Mouse (Mus musculus) neural tube, embryonic 12.5 days (tissue): ENCODE data around the gene Mrpl44. TPM values are rescaled to one million over a fixed set of nuclear protein-coding genes. Genes with fewer than 3 reads are reported as not detected.

Experiments
- ATAC-seq: fragments of 200-750 bp; cut with Nextera tagmentation; 2 replicates; pipeline ENCODE4 v1.8.0; 2017; ENCODE audit warnings: low read depth, mild to moderate bottlenecking, moderate TSS enrichment, moderate library complexity; ENCODE audit not compliant: low FRiP score
- H3K27ac ChIP-seq: fragments of 300-500 bp; sonication (generic); 2 replicates; pipeline ENCODE4 v1.5.1; 2016
- H3K27me3 ChIP-seq: fragments of 300-500 bp; sonication (generic); replicated peaks from 2 replicates; pipeline ENCODE4 v1.6.1; 2016; ENCODE audit warnings: mild to moderate bottlenecking
- H3K36me3 ChIP-seq: fragments of 300-500 bp; sonication (generic); 2 replicates; pipeline ENCODE4 v1.6.1; 2016; ENCODE audit warnings: mild to moderate bottlenecking
- H3K4me1 ChIP-seq: fragments of 300-500 bp; sonication (generic); 2 replicates; pipeline ENCODE4 v1.6.1; 2016
- H3K4me2 ChIP-seq: fragments of 300-500 bp; sonication (generic); replicated peaks from 2 replicates; pipeline ENCODE4 v1.6.1; 2016; ENCODE audit warnings: mild to moderate bottlenecking
- H3K4me3 ChIP-seq: fragments of 300-500 bp; sonication (generic); 2 replicates; pipeline ENCODE4 v1.5.1; 2016
- H3K9ac ChIP-seq: fragments of 300-500 bp; sonication (generic); 2 replicates; pipeline ENCODE4 v1.6.1; 2016; ENCODE audit warnings: mild to moderate bottlenecking
- H3K9me3 ChIP-seq: fragments of 300-500 bp; sonication (generic); 2 replicates; pipeline ENCODE4 v1.6.1; 2016; ENCODE audit warnings: mild to moderate bottlenecking
- WGBS: fragments of 180-500 bp; shearing (Covaris S2); methylation state at CpG from one replicate; pipeline ENCODE4 v1.1.7; 2016; 5-methylcytosine and 5-hydroxymethylcytosine counted together
- polyA plus RNA-seq: library from polyadenylated mRNA; unstranded; fragments of >200 nt; fragmentation: Nextera tagmentation; extraction: Ambion mirVana; gene quantifications from 2 replicates; pipeline ENCODE4 v1.2.1, GENCODE M21; 2016

The Mrpl44 gene
- polyA plus RNA-seq, 1 experiment from 2014 or later, result 49.5 TPM

- Histone ChIP-seq H3K9ac (no peak overlapping the region), H3K4me2 (no peak overlapping the region), H3K4me3 (no peak overlapping the region), H3K27me3 (no peaks in the 10 kb centered on the region), H3K27ac (no peak overlapping the region), H3K4me1 (peaks cover 16% of the 10 kb centered on the region), H3K9me3 (no peaks in the 10 kb centered on the region), H3K36me3 (no peaks in the 10 kb centered on the region)
- WGBS, result 92% methylated on average over 1 of the region's 1 CpGs
- no peak for ATAC-seq
Measured at GRCm38 (mm10) chr1:79764483-79764882, 11.3 kb upstream of the Mrpl44 start.

GRCm38 (mm10) chr1:79768231-79768630 lies 7.6 kb upstream of the Mrpl44 start:
- Histone ChIP-seq H3K27ac (no peak overlapping the region), H3K4me2 (no peak overlapping the region), H3K36me3 (no peaks in the 10 kb centered on the region), H3K9me3 (no peaks in the 10 kb centered on the region), H3K4me3 (no peak overlapping the region), H3K27me3 (no peaks in the 10 kb centered on the region), H3K9ac (no peak overlapping the region), H3K4me1 (no peaks in the 10 kb centered on the region)
- ATAC-seq, result no peak
- WGBS, result 62% methylated on average over 1 of the region's 1 CpGs

GRCm38 (mm10) chr1:79774164-79774780 lies 1.5 kb upstream of the Mrpl44 start:
- Histone ChIP-seq H3K4me3 (no peak overlapping the region), H3K9me3 (no peaks in the 10 kb centered on the region), H3K27ac (no peak overlapping the region), H3K27me3 (no peaks in the 10 kb centered on the region), H3K36me3 (peaks cover 14% of the 10 kb centered on the region), H3K4me1 (no peaks in the 10 kb centered on the region), H3K9ac (no peak overlapping the region), H3K4me2 (no peak overlapping the region)
- WGBS, result 82% methylated on average over 4 of the region's 4 CpGs
- no peak for ATAC-seq

- H3K9ac ChIP-seq, result no peak overlapping the region
- H3K36me3 ChIP-seq, result peaks cover 51% of the 10 kb centered on the region
- no peaks in the 10 kb centered on the region for H3K4me1 ChIP-seq
- ATAC-seq, result no peak
- no peak overlapping the region for H3K4me3 ChIP-seq
- 85% methylated on average over 11 of the region's 11 CpGs for WGBS
- H3K9me3 ChIP-seq, result no peaks in the 10 kb centered on the region
- no peak overlapping the region for H3K27ac ChIP-seq
- H3K27me3 ChIP-seq, result no peaks in the 10 kb centered on the region
- H3K4me2 ChIP-seq, result no peak overlapping the region
Measured at GRCm38 (mm10) chr1:79778011-79778410, 2.2 kb downstream of the Mrpl44 start.

GRCm38 (mm10) chr1:79782433-79782832 lies 6.6 kb downstream of the Mrpl44 start:
- Histone ChIP-seq H3K9me3 (no peaks in the 10 kb centered on the region), H3K4me3 (no peak overlapping the region), H3K27ac (no peak overlapping the region), H3K4me1 (no peaks in the 10 kb centered on the region), H3K27me3 (no peaks in the 10 kb centered on the region), H3K36me3 (peaks cover 57% of the 10 kb centered on the region), H3K9ac (no peak overlapping the region), H3K4me2 (no peak overlapping the region)
- WGBS, result 86% methylated on average over 3 of the region's 3 CpGs
- ATAC-seq, result no peak

- no peaks in the 10 kb centered on the region for H3K4me1 ChIP-seq
- no peak overlapping the region for H3K4me2 ChIP-seq
- H3K27me3 ChIP-seq, result no peaks in the 10 kb centered on the region
- WGBS, result 68% methylated on average over 7 of the region's 7 CpGs
- H3K9me3 ChIP-seq, result no peaks in the 10 kb centered on the region
- H3K27ac ChIP-seq, result no peak overlapping the region
- peak; percentile 87 for ATAC-seq
- no peak overlapping the region for H3K4me3 ChIP-seq
- no peak overlapping the region for H3K9ac ChIP-seq
- peaks cover 22% of the 10 kb centered on the region for H3K36me3 ChIP-seq
Measured at GRCm38 (mm10) chr1:79786267-79786927, 10.6 kb downstream of the Mrpl44 start.

- WGBS, result 88% methylated on average over 3 of the region's 3 CpGs
Measured at GRCm38 (mm10) chr1:79797084-79797483, 21.3 kb downstream of the Mrpl44 start.

GRCm38 (mm10) chr1:79802858-79803427 lies 27.1 kb downstream of the Mrpl44 start:
- peak; percentile 86 for ATAC-seq
- WGBS, result 31% methylated on average over 11 of the region's 11 CpGs
- H3K36me3 ChIP-seq, result peaks cover 3% of the 10 kb centered on the region; the same call in 1 of the 2 replicates
- no peak overlapping the region for H3K9ac ChIP-seq
- H3K4me1 ChIP-seq, result no peaks in the 10 kb centered on the region
- H3K9me3 ChIP-seq, result no peaks in the 10 kb centered on the region
- no peaks in the 10 kb centered on the region for H3K27me3 ChIP-seq
- no peak overlapping the region for H3K27ac ChIP-seq
- H3K4me2 ChIP-seq, result peak overlapping the region; percentile 20; the same call in 1 of the 2 replicates
- H3K4me3 ChIP-seq, result no peak overlapping the region

More at GRCm38 (mm10) chr1:79797084-79797483, 21.3 kb downstream of the Mrpl44 start:
- ATAC-seq, result no peak
- Histone ChIP-seq H3K27me3 (no peaks in the 10 kb centered on the region), H3K36me3 (peaks cover 4% of the 10 kb centered on the region; the same call in 1 of the 2 replicates), H3K4me2 (no peak overlapping the region), H3K4me3 (no peak overlapping the region), H3K9me3 (no peaks in the 10 kb centered on the region), H3K9ac (no peak overlapping the region), H3K27ac (no peak overlapping the region), H3K4me1 (no peaks in the 10 kb centered on the region)

GRCm38 (mm10) chr1:79803614-79804013 lies 27.8 kb downstream of the Mrpl44 start:
- peaks cover 3% of the 10 kb centered on the region; the same call in 1 of the 2 replicates for H3K36me3 ChIP-seq
- 74% methylated on average over 7 of the region's 7 CpGs for WGBS
- no peaks in the 10 kb centered on the region for H3K9me3 ChIP-seq
- no peak for ATAC-seq
- no peak overlapping the region for H3K27ac ChIP-seq
- no peaks in the 10 kb centered on the region for H3K27me3 ChIP-seq
- no peak overlapping the region for H3K9ac ChIP-seq
- no peaks in the 10 kb centered on the region for H3K4me1 ChIP-seq
- H3K4me3 ChIP-seq, result no peak overlapping the region
- no peak overlapping the region for H3K4me2 ChIP-seq

GRCm38 (mm10) chr1:79806865-79807264 lies 31.0 kb downstream of the Mrpl44 start:
- ATAC-seq, result no peak

GRCm38 (mm10) chr1:79809447-79809846 lies 33.6 kb downstream of the Mrpl44 start:
- 86% methylated on average over 3 of the region's 3 CpGs for WGBS
- Histone ChIP-seq H3K4me1 (no peaks in the 10 kb centered on the region), H3K9ac (no peak overlapping the region), H3K9me3 (no peaks in the 10 kb centered on the region), H3K4me2 (no peak overlapping the region), H3K4me3 (no peak overlapping the region), H3K27ac (no peak overlapping the region), H3K36me3 (peaks cover 5% of the 10 kb centered on the region; the same call in 1 of the 2 replicates), H3K27me3 (no peaks in the 10 kb centered on the region)
- ATAC-seq, result no peak

More at GRCm38 (mm10) chr1:79806865-79807264, 31.0 kb downstream of the Mrpl44 start:
- WGBS, result 77% methylated on average over 5 of the region's 5 CpGs
- no peak overlapping the region for H3K4me3 ChIP-seq
- no peak overlapping the region for H3K27ac ChIP-seq
- H3K4me2 ChIP-seq, result no peak overlapping the region
- H3K9me3 ChIP-seq, result no peaks in the 10 kb centered on the region
- H3K36me3 ChIP-seq, result peaks cover 3% of the 10 kb centered on the region; the same call in 1 of the 2 replicates
- H3K9ac ChIP-seq, result no peak overlapping the region
- no peaks in the 10 kb centered on the region for H3K4me1 ChIP-seq
- H3K27me3 ChIP-seq, result no peaks in the 10 kb centered on the region

GRCm38 (mm10) chr1:79815446-79815845 lies 39.6 kb downstream of the Mrpl44 start:
- no peak for ATAC-seq
- H3K9me3 ChIP-seq, result no peaks in the 10 kb centered on the region
- no peaks in the 10 kb centered on the region for H3K4me1 ChIP-seq
- WGBS, result 91% methylated on average over 3 of the region's 3 CpGs
- peaks cover 19% of the 10 kb centered on the region; the same call in 1 of the 2 replicates for H3K36me3 ChIP-seq
- H3K9ac ChIP-seq, result no peak overlapping the region
- H3K4me3 ChIP-seq, result no peak overlapping the region
- H3K4me2 ChIP-seq, result no peak overlapping the region
- no peak overlapping the region for H3K27ac ChIP-seq
- H3K27me3 ChIP-seq, result no peaks in the 10 kb centered on the region
